16 mouse cellular contexts compared by ENCODE assay signal in genomic region chr19:32070340-32070739, GRCm38 (mm10).
"Had no signal": no experiment of that assay in that cellular context is flagged by ENCODE, and none has a peak within 500 bp of the region (broad histone marks: within the 10 kb centered on the region; RNA-seq: fewer than 3 reads in every experiment).

No protein-coding gene starts in this region.

- H3K4me3 ChIP-seq: neural tube, embryonic 12.5 days; neural tube, embryonic 13.5 days; neural tube, embryonic 15.5 days; stomach, embryonic 15.5 days had no signal

- H3K4me1 ChIP-seq: neural tube, embryonic 12.5 days; neural tube, embryonic 13.5 days; neural tube, embryonic 15.5 days; stomach, embryonic 15.5 days had no signal

- H3K27me3 ChIP-seq: neural tube, embryonic 12.5 days; neural tube, embryonic 13.5 days; neural tube, embryonic 15.5 days; stomach, embryonic 15.5 days had no signal

- H3K27ac ChIP-seq: neural tube, embryonic 12.5 days; neural tube, embryonic 13.5 days; neural tube, embryonic 15.5 days; stomach, postnatal 0 days had no signal

- H3K9ac ChIP-seq: neural tube, embryonic 12.5 days; neural tube, embryonic 13.5 days; neural tube, embryonic 15.5 days; stomach, embryonic 15.5 days had no signal

- H3K9me3 ChIP-seq: neural tube, embryonic 12.5 days; neural tube, embryonic 13.5 days; neural tube, embryonic 15.5 days; stomach, embryonic 15.5 days had no signal

- DNase-seq: retina, postnatal 1 day; right cerebral cortex, adult 18-20 months; right cerebral cortex, postnatal 14 days; right cerebral cortex, postnatal 25 days; right cerebral cortex, postnatal 4 days; spleen, adult 18-20 months; thymus, adult 18-20 months; thymus, adult 2 months; thymus, postnatal 14 days; thymus, postnatal 25 days; thymus, postnatal 36 days had no signal

- H3K36me3 ChIP-seq: neural tube, embryonic 12.5 days; neural tube, embryonic 13.5 days; neural tube, embryonic 15.5 days; stomach, embryonic 15.5 days had no signal
